Mouse (Mus musculus) left cerebral cortex, postnatal 4 days (tissue): ENCODE data around the gene Tmem26. TPM values are rescaled to one million over a fixed set of nuclear protein-coding genes. Genes with fewer than 3 reads are reported as not detected.

Source experiments
- DNase-seq: peaks from one replicate; pipeline ENCODE4 v3.0.0-alpha.2; 2022
- intact Hi-C: fragments of 180-260 bp; cut with DNase I; formaldehyde crosslinking; loops from one replicate; pipeline ENCODE4 v1.15.1; 2025
- total RNA-seq, 2 experiments: library from RNA; stranded (reverse); gene quantifications; 2 replicates each; pipeline ENCODE4 v1.2.3; 2021

Gene Tmem26
- total RNA-seq, 2 experiments from 2014 or later = 0.76 to 1.2 TPM

- intact Hi-C loops = no loop called here
- no peak for DNase-seq
Measured at GRCm38 (mm10) chr10:68740251-68740650, 16.8 kb downstream of the Tmem26 start.

GRCm38 (mm10) chr10:68750921-68751320 is 27.5 kb downstream of the Tmem26 start:
- intact Hi-C loops = no loop called here
- DNase-seq = no peak

GRCm38 (mm10) chr10:68759238-68759637 is 35.8 kb downstream of the Tmem26 start:
- intact Hi-C loops = no loop called here
- DNase-seq = no peak

GRCm38 (mm10) chr10:68759789-68760188 is 36.3 kb downstream of the Tmem26 start:
- intact Hi-C loops = no loop called here
- DNase-seq = no peak

- no peak for DNase-seq
- intact Hi-C loops = no loop called here
Measured at GRCm38 (mm10) chr10:68781067-68781868, 57.8 kb downstream of the Tmem26 start.

GRCm38 (mm10) chr10:68782724-68783123 is 59.3 kb downstream of the Tmem26 start:
- intact Hi-C loops = no loop called here
- DNase-seq = no peak

GRCm38 (mm10) chr10:68783856-68784255 is 60.4 kb downstream of the Tmem26 start:
- intact Hi-C loops = no loop called here
- DNase-seq = no peak

GRCm38 (mm10) chr10:68784463-68784862 is 61.0 kb downstream of the Tmem26 start:
- no peak for DNase-seq
- intact Hi-C loops = no loop called here

- intact Hi-C loops = no loop called here
- peak; percentile 4 for DNase-seq
Measured at GRCm38 (mm10) chr10:68795466-68795865, 72.0 kb downstream of the Tmem26 start.

- DNase-seq = no peak
- intact Hi-C loops = no loop called here
Measured at GRCm38 (mm10) chr10:68799883-68800282, 76.4 kb downstream of the Tmem26 start.

GRCm38 (mm10) chr10:68800339-68800738 is 76.9 kb downstream of the Tmem26 start:
- DNase-seq = no peak
- intact Hi-C loops = no loop called here

- intact Hi-C loops = no loop called here
- no peak for DNase-seq
Measured at GRCm38 (mm10) chr10:68806328-68806727, 82.9 kb downstream of the Tmem26 start.

- no peak for DNase-seq
- intact Hi-C loops = no loop called here
Measured at GRCm38 (mm10) chr10:68810958-68811357, 87.5 kb downstream of the Tmem26 start.

- DNase-seq = no peak
- intact Hi-C loops = no loop called here
Measured at GRCm38 (mm10) chr10:68812699-68813098, 89.3 kb downstream of the Tmem26 start.

- intact Hi-C loops = no loop called here
- DNase-seq = no peak
Measured at GRCm38 (mm10) chr10:68817281-68817680, 93.8 kb downstream of the Tmem26 start.

GRCm38 (mm10) chr10:68818065-68818759 is 94.8 kb downstream of the Tmem26 start:
- intact Hi-C loops = no loop called here
- no peak for DNase-seq

GRCm38 (mm10) chr10:68824519-68824918 is 101.1 kb downstream of the Tmem26 start:
- intact Hi-C loops = no loop called here
- DNase-seq = no peak

Other genes with a start within 250 kb of the Tmem26 start
- gene Cabcoco1, start 181.8 kb upstream of the Tmem26 start, total RNA-seq = 1 to 10 TPM in 1 of 2 experiments, under 1 TPM in 1; 0.80 to 1.7 TPM